Mouse (Mus musculus): ENCODE measurements around the gene Sulf2.
"Not testable (repeated sequence)": the region's sequence is repeated elsewhere in the genome, so short reads cannot be mapped to it uniquely, and the experiment has no call there.

Sulf2 gene

DNA sequence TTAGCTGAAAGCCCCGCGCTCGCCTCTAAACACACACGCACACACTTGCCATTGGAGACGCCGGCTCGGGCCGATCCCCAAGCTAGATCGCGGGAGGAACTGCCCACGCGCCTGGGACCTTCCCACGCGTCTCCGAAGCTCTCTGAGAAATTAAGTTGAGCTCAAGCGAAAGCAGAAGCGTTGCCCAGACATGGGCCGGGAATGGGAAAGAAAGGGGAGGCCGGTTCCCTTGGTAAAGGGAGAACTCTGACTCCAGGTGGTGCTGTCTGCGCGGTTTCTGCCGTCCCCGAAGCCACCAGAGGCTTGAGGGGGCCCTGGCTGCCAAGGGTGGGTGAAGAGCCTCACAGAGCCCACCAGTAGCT is at the start of gene Sulf2:
Gene Sulf2, minus strand, starts transcription at position 210 of the 362 bp plus-strand sequence.
- ATAC-seq (ENCODE audit: insufficient number of reproducible peaks, low FRiP score, low TSS enrichment) = no peak

DNA sequence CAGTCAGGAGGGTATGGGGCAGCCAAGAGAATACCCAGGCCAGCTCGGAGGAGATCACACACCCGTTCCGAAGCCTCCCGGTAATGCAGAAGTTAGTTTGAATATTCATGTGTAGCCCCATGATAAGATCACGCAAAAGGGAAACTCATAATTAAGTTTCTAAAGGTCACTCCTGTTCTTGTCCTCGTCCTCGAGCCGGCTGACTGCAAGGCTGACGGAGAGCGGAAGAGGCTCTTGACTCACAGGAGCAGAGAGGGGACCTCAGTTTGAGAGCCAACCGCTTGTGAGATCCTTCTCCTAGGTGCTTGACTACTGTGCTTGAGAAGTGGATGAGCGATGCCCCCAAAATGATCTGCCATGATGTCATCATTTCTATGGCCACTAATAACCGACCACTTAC is 48.7 kb upstream of the Sulf2 start:
- no peak for ATAC-seq (ENCODE audit: insufficient number of reproducible peaks, low FRiP score, low TSS enrichment)

- ATAC-seq (ENCODE audit: insufficient number of reproducible peaks, low FRiP score, low TSS enrichment) = no peak
Measured at GRCm38 (mm10) chr2:166203647-166204046, 48.2 kb upstream of the Sulf2 start.

DNA sequence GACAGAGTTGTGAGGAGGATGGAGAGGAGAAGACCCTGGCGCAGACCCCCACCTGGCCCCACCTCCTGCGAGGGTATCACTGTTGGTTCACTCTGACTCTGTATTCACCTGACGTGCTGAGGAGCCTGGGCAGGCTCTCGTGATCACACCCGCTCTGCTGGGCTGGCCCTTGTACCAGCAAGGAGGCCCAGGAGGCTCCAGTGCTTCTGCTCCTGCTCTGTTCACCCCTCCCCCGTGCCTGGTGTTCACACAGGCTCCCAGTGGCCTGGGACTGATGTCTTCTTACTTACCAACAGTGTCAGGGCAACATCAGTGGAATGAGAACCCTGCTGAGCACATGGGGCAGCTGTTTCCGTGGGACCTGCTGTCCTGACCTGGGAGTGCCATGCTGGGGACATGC is 42.5 kb upstream of the Sulf2 start:
- no peak for ATAC-seq (ENCODE audit: insufficient number of reproducible peaks, low FRiP score, low TSS enrichment)

- no peak for ATAC-seq (ENCODE audit: insufficient number of reproducible peaks, low FRiP score, low TSS enrichment)
Measured at GRCm38 (mm10) chr2:166197064-166197463, 41.6 kb upstream of the Sulf2 start.

- no peak for ATAC-seq (ENCODE audit: insufficient number of reproducible peaks, low FRiP score, low TSS enrichment)
Measured at GRCm38 (mm10) chr2:166196080-166196786, 40.8 kb upstream of the Sulf2 start.

DNA sequence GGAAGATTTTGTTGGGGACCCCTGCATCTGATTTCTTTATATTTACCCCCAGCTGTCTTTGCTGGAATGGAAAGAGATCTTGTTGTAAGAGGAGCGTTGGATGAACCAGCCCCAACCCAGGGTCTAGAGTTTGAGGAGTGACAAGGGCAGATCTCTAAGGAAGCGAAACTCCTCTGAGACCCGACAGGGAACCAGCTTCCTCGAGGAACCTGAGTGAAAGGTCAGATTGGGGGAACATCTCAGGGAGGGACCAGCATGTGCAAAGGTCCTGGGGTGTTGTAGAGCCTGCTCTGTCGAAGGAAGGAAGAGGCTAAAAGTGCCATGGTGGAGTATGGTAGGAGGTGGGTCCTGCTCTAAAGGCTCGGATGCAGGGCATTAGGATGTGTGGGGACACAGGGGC is 39.6 kb upstream of the Sulf2 start:
- no peak for ATAC-seq (ENCODE audit: insufficient number of reproducible peaks, low FRiP score, low TSS enrichment)

DNA sequence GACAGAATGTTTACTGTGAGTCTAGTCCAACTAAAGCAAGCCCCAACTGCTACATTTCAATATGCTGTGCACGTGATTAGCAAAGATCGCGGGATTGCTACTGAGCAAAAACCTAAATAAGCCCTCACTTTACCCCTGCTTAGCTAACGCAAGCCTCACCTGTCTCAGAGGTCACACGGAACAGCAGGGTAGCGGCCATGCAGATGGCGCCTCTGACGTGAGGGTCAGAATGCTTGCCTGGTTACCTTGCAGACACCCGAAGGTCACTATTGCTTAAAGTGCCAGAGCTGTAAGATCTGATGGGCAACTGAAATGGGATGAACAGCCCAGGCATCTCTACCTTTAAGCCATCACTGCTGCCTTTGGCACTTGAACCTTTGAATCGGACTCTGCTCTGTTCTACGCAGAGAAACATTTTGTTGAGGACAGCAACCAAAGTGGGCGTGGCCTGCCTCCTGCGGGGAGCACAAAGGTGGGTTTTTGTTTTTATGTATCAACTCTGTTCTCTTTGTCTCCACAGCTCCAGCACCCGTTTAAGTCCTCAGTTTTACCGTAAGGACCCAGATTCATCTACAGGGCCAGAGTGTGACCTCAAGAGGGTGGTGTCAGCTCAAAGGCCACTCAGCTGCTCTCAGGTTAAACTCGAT is 38.8 kb upstream of the Sulf2 start:
- ATAC-seq (ENCODE audit: insufficient number of reproducible peaks, low FRiP score, low TSS enrichment) = no peak

GRCm38 (mm10) chr2:166193509-166193908 is 38.0 kb upstream of the Sulf2 start:
- ATAC-seq (ENCODE audit: insufficient number of reproducible peaks, low FRiP score, low TSS enrichment) = no peak

- no peak for ATAC-seq (ENCODE audit: insufficient number of reproducible peaks, low FRiP score, low TSS enrichment)
Measured at GRCm38 (mm10) chr2:166190816-166191215, 35.4 kb upstream of the Sulf2 start.

DNA sequence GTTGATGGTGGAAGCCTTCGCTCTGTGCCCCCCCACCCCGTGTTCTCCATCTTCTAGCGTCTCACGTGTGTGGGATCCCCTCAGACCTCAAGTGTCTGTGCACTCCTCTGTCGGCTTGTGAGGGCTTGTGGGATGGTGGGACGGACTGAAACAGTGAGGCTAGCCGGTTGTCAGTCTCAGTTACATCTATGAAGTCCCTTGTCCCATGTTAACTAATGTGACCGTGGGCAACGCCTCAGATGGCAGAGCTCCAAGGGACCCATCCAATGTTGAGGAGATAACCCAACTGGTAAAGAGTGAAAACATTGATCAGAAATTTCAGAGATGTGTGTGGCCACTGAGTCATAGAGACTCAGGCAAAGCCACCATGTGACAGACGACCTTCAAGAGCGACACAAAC is 33.7 kb upstream of the Sulf2 start:
- ATAC-seq (ENCODE audit: insufficient number of reproducible peaks, low FRiP score, low TSS enrichment) = no peak

- ATAC-seq (ENCODE audit: insufficient number of reproducible peaks, low FRiP score, low TSS enrichment) = not testable (repeated sequence)
Measured at GRCm38 (mm10) chr2:166187874-166188453, 32.5 kb upstream of the Sulf2 start.

- not testable (repeated sequence) for ATAC-seq (ENCODE audit: insufficient number of reproducible peaks, low FRiP score, low TSS enrichment)
Measured at GRCm38 (mm10) chr2:166187319-166187718, 31.9 kb upstream of the Sulf2 start.

GRCm38 (mm10) chr2:166186244-166186948 is 30.9 kb upstream of the Sulf2 start:
- ATAC-seq (ENCODE audit: insufficient number of reproducible peaks, low FRiP score, low TSS enrichment) = no peak

DNA sequence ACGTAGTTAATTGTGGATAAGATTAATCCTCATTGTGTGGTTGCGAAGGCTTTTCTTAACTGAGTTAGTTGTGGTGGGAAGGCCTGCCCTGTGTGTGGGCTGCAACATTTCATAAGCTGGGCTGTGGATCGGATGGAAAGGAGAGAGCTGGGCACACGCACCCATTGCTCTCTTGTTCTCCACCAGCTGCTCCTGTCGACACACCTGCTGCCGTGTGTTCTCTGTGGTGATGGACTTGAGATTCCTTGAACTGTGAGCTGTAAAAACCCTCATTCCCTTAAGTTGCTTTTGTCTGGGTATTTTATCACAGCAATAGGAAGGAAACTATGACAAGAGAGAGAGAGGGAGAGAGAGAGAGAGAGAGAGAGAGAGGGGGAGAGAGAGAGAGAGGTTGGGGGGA is 30.3 kb upstream of the Sulf2 start:
- no peak for ATAC-seq (ENCODE audit: insufficient number of reproducible peaks, low FRiP score, low TSS enrichment)

- ATAC-seq (ENCODE audit: insufficient number of reproducible peaks, low FRiP score, low TSS enrichment) = no peak
Measured at GRCm38 (mm10) chr2:166184417-166184816, 29.0 kb upstream of the Sulf2 start.

DNA sequence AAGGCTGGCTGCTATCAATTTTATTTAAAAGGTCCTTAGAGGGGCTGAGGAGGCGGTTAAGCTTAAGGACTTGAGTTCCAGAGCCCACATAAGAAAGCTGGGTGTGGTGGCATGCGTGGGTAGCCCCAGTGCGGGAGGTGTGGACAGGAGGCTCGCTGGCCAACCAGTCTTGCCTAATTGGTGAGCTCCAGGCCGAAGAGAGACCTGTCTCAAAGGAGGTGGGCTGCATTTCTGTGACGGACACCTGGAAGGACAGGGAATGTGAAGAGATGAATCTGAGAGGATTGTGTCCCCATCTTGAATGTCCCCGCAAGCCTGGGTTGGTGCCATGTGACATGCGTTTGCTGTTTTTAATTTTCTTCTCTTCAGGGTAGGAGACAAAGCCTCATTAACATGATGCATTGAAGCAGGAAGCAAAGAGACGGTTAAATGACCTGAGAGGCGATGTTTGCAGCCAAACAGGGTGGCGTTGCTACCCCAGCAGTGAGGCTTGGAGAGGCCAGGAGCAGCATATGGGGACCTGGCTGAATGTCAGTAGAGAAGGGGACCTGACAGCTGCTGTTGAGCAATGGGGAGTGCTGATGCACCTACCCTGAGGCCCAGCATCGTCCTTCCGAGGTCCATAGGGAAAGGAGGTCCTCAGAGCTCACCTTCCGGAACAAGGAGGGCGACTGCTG is 26.7 kb upstream of the Sulf2 start:
- ATAC-seq (ENCODE audit: insufficient number of reproducible peaks, low FRiP score, low TSS enrichment) = no peak

GRCm38 (mm10) chr2:166180744-166181508 is 25.5 kb upstream of the Sulf2 start:
- no peak for ATAC-seq (ENCODE audit: insufficient number of reproducible peaks, low FRiP score, low TSS enrichment)

DNA sequence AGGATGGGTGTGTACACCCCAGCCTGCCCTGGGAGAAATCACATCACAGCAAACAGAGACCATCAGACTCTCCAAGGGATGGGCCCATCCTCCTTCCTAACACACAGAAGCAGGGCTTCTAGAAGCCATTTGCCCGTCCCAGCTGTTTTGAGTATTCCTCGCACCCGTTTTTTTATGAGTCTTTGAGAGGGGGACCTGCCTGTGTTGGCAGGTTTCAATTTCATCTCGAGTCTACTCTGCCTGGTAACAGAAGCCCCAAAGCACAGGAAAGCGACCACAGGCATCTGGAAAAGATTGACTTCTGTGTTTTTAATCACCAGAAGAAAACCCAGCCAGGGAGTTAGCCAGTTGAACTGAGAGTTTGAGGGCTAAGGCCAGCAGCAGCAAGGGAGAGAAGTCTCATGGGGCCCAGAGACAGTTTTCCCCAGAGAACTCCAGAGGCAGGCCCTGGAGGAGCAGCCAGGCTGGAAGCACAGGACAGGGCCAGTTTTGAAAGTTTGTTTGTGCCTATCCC is 24.7 kb upstream of the Sulf2 start:
- ATAC-seq (ENCODE audit: insufficient number of reproducible peaks, low FRiP score, low TSS enrichment) = no peak

Data from cerebellum, adult (tissue).